Mouse (Mus musculus) urinary bladder, postnatal 25 days (tissue): ENCODE results near the gene Atxn2.

ENCODE experiments used
- DNase-seq: peaks from one replicate; pipeline ENCODE4 v3.0.0; 2022; ENCODE audit warnings: low spot score

The Atxn2 gene

DNA sequence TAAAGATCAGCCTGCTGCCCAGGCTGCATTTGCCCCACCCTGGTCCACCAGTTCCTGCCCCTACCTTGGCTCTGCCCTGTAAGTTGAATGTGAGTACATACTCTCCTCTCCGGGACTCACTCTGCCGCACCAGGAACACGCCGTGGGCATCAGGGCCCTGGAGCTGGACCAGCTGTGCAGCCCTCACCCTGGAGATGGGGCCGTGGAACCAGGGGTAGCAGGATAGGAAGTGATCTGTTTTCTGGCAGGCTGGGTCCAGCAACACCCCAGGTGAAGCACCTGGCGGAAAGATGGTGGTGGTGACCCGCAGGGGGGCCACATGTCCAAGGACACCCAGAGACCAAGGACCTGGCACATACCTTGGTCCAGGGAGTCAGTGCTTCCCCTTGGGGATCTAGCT, 107.3 kb downstream of the Atxn2 start:
- no peak for DNase-seq

DNA sequence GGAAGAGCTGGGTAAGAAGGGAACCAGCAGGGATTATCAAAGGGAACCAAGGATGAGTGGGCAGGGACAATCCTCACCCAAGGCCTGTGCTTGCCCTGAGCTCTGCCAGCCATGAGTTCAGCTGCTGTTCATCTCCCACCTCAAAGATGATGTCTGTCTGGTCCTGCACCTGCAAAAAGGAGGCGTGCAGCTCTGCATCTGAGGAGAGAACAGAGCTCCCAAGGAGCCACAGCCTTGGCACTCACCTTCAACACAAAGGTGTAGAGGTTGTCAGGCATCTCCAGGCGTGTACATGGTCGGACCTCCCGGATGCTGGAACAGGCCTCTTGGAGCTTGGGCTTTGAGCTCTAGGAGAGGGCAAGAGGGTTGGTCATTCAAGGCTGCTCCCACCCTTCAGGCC, 107.7 kb downstream of the Atxn2 start:
- DNase-seq: no peak

DNA sequence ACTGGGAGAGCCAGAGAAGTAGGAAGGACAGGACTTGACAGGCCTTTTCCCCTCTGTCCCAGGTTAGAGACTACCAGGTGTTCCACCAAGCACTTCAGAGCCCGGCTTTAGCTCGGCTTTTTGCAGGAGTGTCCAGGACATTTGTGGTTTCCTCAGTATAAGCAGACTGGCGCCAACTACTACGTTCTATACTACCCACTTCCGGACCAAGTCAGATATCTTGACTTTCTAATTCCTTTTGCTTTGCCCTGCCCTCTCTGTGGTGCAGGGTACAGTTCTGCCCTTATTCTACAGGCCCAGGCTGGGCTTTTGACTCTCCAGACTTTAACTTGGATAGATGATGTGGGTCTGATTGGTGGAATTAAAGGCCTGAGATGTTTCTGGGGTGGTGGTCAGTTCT, 108.4 kb downstream of the Atxn2 start:
- DNase-seq: no peak

DNA sequence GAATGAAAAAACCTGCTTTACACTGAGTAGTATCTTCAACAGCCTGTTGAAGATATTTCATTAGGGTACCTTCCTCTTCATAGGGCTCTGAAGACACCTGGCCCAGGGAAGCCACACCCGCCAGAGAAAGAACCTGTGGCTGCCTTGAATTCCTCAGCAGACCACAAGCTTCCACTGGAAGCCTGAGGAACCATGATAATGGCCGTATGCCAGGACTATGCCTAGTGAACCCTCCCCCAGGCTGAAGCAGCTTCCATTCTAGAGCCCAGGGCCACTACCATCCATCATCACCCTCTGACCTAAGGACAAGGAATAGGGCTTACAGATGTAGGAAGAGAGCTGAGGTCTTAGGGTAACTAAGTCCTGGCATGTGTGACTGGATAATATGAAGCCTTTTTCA, 109.0 kb downstream of the Atxn2 start:
- DNase-seq: peak; percentile 6

DNA sequence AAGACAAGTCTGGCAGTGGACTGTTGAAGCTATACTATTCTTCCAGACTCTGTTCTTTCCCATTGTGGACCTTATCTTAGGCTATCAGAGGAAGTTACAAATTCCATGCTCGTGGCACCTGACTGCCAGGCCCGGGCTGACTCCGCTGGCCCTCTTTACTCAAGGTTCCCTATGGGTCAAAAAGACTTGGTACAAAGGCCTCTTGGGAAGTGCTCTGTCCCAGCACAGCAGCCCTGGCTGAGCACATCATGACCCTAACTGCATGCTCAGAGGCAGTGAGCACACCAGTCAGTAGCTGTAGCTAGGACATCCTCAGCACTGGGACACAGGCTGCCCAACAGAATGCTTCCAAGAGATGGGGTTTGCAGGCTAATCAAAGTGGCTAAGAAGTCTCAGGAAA, 109.5 kb downstream of the Atxn2 start:
- DNase-seq: no peak

DNA sequence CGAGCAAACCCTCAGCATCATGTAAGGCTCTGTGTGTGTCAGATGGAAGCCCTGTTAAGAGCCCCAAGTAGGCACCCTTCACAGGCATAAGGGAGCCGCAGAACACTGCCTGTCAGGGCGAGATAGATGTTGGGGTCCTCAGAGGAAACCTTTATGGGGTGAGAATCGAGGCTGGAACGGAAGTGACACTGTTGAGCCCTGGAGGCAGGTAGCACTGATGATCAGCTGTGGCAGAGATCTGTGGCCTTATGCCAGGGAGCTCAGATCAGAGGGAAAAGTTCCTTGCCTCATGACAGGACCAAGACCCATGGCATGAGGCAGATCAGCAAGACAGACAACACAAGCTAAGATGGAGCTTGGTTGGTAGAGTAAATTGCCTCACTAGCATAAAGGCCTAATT, 110.0 kb downstream of the Atxn2 start:
- no peak for DNase-seq

DNA sequence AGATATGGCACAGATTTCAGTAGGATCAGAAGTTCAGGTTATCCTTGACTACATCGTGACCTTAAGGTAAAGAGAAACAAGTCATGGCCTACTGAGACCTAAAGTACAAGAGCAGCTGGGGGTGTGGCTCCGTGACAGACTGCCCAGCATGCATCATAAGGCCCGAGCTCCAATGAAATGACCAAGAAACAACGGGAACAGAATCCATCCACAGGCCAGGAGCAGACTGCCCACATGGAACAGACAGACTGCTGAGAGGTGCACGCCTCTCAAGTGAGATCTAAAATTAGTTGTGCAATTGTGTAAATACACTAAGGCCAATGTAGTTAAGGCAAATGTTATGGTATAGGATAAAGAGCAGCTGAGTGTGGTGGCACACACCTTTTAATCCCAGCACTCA, 110.4 kb downstream of the Atxn2 start:
- DNase-seq: no peak

DNA sequence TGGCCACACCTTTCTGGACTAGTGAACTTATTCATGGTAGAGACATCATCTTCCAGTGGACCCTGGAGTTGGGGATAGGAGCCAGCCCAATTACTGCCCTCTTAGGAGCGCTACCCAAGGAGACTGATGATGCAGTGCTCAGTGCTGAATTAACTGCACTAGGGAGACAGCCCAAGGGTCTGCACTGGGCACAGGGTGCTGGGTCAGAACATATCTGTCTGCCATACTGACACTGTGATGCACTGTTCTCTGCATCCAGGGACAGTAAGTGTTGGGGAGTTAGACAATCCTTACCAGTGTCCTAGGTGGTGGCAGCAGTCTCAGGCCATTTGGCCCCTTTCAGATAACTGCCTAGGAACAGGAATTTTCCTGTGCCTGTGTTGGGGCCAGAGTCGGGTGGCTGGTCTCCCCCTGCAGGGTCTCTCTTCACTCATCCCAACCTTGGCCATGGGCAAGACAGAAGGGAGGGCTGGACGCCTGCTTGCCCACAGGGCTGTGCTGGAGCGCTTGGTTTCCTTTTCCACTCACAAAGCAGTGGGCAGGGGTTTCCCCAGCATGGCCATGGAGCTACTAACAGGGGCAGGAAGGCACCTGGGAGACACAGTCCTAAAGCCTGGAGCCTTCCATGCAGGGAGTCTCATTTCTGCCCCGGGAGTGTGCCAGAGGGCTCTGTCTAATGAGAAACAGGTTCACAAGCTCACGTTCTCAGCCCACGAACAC, 111.8 kb downstream of the Atxn2 start:
- no peak for DNase-seq

DNA sequence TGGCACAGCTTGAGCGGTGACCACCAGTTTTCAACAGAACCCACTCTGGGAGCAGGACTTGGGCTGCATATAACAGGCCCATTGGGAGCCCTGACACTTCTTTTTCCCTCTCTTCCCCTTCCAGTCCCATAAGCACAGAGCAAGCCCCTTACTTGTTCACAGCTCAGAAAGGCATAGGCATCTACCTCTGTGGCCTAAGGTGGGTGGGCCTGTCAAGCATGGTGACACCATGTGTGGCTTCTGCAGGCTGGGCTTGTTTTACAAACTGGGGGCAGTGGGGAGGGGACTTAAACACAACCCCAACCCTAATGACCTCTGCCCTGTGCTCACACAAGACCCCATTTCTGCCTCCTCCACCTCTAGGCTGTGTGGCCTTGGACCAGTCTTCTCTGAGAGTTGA, 112.5 kb downstream of the Atxn2 start:
- DNase-seq: no peak

DNA sequence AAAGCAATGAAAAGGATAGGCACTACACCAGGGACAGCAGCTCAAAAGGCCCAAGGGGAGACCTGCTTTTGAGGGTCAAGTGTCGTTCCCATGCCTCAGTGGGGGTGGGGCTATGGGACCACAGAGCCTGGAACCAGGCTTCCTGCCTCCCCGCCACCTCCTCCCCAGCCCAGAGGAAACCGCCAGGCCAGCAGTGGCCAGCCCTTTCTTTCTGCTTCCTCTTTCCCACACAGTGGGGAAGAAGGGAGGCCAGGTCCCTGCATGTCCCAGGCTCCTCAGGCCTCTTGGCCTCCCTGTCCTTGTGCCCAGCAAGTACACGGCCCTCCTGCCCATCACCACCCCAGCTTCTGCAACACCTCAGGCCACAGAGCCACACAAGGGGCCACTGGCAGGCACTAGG, 113.0 kb downstream of the Atxn2 start:
- DNase-seq: no peak

DNA sequence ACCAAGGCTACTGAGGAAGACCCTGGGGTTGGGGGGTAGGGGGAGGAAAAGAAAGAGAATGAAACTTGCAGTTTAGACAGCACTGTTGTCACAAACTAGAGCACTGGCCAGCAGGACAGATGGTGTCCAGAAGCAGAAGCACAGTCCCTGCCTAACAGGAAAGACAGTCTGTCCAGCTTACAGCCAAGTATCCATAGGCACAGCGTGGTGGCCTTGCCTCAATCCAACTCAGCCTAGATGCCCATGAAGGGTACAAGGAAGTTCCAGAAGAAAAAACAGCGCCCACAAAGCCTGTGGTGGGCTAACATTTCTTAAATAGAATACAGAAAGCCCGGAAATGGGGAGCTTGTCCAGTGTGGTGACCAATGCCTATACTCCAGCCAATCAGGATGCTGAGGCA, 114.5 kb downstream of the Atxn2 start:
- DNase-seq: no peak

DNA sequence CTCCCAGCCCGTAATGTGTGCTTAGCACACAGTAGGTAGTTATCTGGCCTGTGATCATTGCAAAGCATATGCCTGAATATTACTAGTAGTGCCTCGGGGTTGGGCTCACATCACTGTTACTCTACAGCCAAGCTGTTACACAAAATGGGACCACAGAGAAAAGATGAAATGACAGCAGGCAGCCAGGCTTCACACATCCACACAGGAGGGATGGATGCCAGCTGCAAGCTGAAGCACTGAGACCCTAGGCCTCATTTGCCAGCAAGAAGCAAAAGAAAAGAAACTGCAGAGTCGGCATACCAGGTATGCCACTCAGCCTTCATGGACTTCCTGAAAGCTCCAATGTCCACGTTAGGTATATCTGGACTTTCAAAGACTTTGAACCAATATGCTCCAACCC, 116.7 kb downstream of the Atxn2 start:
- DNase-seq: no peak

DNA sequence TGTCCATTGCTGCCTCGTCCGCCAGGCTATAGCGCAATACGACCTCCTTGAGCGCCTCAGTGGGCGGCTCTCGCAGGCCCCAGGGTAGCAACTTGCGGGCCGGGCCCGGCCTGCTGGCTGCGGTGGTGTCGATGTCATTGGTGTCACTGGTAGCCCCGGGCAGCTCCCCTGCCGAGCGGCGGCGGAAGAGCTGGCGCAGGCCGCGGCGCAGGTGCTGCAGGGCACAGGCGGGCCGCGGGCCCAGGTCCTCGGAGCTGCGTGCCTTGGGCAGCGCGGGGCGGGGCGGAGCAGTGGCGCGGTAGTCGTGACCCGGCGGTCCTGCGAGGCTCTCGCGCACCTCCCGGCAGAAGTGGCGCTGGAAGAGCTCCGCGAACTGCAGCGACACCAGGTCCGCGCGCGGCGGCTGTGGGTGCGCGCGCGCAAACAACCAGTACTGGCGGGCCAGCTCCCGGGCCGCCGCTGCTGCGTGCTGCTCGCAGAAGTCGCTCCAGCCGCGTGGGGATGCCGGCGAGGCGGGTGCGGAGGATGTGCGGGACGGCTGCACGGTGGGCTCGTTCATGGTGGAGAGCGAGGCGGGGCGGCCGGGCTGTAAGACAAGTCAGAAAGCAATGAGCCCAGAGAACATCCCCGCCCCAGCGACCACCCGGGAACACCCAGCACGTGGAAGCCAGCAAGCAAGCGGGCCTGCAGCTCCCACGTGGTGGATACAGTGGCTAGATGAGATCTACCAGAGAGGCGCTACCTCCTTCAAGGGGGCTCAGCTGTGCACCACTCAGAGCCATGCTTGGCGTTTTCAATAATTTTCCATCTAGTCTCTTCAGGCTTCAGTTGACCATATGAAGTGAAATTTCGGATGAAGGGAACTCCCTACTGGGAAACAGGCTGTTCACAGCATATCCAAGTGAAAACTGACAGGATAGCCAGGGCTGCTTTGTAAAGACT, 117.6 kb downstream of the Atxn2 start:
- DNase-seq: no peak

DNA sequence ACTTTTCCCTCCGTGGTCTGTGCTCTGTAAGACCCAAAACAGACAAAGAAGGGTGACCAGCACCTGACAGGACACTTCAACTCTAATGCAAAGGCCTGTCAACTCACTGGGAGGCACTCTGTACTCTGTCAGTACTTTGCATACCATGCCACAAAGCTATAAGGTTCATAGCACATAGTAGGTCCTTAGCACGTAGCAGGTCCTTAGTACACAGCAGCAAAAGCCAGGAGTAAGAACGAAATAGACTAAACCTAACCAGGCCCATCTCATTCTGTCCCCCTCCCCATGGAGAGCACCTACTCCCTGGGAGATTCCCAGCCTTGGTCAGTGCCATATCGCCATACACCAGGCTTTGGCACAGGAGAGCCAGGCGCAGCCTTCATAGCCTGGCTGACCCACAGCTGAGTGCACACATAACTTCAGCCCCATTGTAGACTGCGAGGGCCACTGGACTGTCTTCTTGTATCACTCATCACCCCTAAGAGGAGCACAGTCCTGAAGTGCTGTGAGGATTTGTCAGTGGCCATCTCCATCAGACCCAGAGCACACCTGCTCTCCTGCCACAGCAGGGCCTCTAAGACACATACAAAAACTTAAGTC, 120.0 kb downstream of the Atxn2 start:
- no peak for DNase-seq

DNA sequence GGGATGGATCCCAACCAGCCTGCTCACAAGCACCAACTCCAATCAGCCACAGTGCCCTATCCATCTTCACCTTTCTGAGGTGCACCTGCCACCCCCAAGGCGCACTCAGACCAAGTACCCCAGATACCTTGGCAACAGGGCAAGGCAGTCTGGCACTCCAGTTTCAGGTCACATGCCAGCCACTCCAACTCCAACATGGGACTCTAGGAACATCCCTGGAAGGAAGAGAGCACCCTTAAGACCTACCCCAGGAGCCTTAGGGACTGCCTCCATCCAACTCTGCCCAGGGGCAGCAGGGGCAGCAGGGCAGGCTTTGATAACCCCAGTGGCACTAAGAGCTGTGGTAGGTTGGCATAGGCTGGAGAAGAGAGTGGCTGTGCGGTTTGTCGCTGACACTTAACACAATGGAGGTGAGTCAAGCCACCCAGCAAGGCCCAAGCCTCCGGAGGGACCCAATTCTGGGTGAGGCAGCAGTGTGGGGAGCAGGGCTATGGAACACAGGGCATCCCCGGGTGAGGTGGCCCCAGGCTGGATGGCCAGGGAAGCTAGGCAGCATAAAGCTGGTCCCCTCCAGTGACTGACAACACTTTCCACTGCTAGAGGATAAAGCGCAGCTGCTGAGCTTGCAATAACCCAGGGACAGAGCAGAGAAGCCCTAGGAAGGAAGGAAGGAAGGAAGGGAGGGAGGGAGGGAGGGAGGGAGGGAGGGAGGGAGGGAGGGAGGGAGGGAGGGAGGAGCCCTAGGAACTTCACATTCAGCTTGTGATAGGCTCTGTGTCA, 121.4 kb downstream of the Atxn2 start:
- no peak for DNase-seq

DNA sequence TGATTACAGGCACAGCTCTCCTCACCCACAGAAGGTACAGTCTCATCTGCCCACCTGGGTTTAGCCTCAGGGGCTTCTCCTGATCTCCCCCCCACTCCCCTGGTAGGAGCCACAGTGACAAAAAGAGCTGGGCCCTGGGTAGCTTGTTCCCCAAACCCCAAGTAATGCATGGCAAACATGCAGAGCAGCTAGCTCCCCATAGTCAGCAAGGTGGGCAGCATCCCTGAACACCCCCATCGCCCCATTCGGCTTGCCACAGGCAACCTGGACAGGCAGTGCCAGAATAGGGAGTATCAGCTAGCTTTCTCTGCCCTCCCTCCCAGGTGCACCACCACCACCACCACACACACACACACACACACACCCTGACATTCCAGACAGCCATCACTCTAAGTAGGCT, 122.0 kb downstream of the Atxn2 start:
- DNase-seq: no peak

DNA sequence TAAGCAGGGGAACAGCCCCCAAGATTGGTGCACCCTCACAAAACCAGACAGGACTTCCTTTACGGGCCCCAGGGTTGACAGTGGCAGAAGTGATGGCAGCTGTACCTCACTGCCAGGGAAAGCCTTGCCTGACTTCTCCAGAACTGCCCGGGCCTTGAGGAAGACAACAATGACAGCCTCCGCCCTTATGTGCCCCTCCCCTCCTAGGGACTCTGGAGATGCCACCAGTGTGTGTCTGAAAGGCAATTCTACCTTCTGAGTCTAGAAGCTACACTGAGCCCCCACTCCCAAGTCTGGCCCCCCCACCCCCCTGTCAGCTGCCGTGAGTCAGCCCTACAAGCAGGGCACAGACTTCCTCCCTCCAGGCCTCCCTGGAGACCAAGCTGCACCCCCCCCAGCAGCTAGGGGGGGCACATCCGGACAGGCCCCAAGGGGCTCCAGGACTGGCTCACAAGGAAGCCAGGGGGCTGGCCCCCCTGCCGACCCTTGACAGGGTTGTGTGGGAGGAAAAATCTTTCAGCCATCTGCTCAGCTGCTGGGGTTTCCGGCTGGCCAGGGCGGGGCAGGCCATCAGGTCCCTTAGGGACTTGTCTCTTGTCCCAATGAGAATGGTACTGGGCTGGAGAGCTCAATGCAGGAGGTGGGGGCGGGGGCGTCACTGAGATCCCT, 122.6 kb downstream of the Atxn2 start:
- no peak for DNase-seq

DNA sequence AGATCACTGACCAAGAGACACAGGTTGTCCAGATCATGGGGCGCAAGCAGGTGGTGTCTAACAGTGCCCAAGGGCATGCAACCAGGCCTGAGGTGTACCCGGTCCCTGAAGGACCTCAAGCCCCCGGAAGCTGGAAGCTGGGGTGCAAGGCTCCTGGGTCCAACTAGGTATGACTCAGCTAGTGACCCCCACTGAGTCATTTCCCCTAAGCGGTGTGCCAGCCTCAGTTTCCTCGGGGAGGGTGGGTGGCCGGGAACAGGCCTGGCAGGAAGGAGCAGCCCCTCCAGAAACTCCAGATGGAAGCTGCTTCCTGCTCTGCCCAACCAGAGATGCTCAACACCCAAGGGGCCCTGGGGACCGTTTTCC, 123.1 kb downstream of the Atxn2 start:
- no peak for DNase-seq

DNA sequence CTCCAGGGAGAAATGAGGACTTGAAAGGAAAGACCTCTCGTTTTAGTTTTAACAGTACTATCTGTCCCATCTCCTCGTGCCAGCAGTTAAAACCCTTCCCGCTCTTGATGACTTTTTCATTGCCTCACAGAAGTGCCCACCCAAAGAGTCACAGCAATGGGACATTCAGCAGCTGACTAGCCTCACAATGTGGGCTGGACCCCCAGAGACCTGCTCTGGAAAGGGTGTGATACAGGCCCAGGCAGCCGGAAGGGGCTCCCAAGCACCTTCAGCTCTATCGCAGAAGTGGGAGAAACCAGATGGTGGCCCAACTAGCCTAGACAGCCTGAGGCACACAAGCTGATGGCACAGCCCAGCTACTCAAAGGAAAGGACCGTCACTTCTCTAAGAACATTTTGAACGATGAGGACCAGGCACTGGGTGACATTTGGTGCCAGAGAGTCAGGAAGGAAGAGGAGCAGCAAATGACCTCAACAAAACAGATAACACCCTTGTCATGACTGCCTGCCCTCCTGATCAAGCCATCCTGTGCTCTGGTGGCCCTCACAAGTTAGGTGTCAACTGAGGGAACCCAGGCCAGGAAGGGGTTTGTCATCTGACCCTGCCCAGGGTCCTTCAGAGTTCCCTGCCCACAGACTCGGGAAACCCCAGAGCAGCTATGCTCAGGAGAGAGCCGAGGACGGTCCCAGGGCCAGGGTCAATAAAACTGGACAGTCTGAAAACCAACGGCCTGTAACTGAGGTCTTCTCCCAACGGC, 124.0 kb downstream of the Atxn2 start:
- DNase-seq: no peak

DNA sequence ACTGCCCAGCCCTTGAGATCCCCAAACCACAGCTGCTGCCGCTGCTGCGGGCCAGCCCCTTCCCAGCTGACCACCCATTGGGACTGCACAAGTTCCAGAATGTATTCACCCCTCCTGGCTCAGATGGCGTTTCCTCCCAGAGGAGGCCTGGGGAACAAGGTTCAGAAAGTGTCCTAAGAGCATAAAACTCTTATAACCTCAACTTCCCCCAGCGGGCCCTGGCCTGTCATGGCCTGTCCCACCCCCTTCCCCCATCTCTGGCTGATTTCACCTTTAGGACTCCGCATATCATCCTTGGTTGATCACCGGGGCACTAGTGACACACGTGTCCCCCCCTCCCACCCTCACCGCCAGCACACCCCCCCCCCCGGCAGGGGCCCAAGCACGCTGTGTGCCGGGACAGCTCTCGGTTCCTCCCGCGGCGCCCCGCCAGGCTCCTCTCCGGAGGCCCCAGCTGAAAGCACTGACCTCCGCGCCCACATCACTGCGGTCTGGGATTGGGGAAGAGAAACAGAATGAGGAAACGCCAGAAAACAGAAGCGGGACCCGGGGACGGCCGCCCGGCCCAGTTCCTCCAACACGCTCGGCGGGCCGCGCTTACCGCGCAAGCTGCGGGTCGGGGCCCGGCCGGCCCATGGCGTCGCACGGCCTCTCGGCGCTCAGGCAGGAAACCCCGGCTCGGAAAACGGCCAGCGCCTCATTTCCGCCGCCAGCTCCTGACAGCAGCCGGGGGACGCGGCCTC, 125.0 kb downstream of the Atxn2 start:
- DNase-seq: no peak
